Mouse (Mus musculus) frontal cortex, adult 2 months (tissue): Measurements from ENCODE around the gene Zfp335. TPM values are rescaled to one million over a fixed set of nuclear protein-coding genes. Genes with fewer than 3 reads are reported as not detected.

ENCODE experiments used
- polyA plus RNA-seq: library from polyadenylated mRNA; depleted of rRNA; stranded (reverse); fragments of >200 nt; gene quantifications from 2 replicates; pipeline ENCODE4 v1.2.3, GENCODE M21; 2012; rRNA removed

Gene Zfp335
- polyA plus RNA-seq, 1 experiment, result 34.6 TPM

Other genes with a start within 250 kb of the Zfp335 start
- not detected in 2 replicates for gene Wfdc11, start 237.7 kb downstream of the Zfp335 start, polyA plus RNA-seq
- gene Wfdc13, start 226.7 kb downstream of the Zfp335 start, polyA plus RNA-seq, result not detected in 2 replicates
- not detected in 2 replicates for gene Spint4, start 213.3 kb downstream of the Zfp335 start, polyA plus RNA-seq
- gene Spint5, start 196.5 kb downstream of the Zfp335 start, polyA plus RNA-seq, result not detected in 2 replicates
- 2.4 and 3.3 TPM in 2 replicates for gene Wfdc3, start 165.8 kb downstream of the Zfp335 start, polyA plus RNA-seq
- 44.3 and 46.4 TPM in 2 replicates for gene Dnttip1, start 165.8 kb downstream of the Zfp335 start, polyA plus RNA-seq
- gene Ube2c, start 141.9 kb downstream of the Zfp335 start, polyA plus RNA-seq, result 2.0 and 2.8 TPM in 2 replicates
- gene Tnnc2, start 131.8 kb downstream of the Zfp335 start, polyA plus RNA-seq, result 0.96 and 3.9 TPM in 2 replicates
- 59.9 and 60.9 TPM in 2 replicates for gene Snx21, start 125.9 kb downstream of the Zfp335 start, polyA plus RNA-seq
- gene Acot8, start 106.9 kb downstream of the Zfp335 start, polyA plus RNA-seq, result 29.4 and 35.0 TPM in 2 replicates
- gene Zswim3, start 106.7 kb downstream of the Zfp335 start, polyA plus RNA-seq, result 7.7 and 7.9 TPM in 2 replicates
- 18.5 and 19.3 TPM in 2 replicates for gene Zswim1, start 89.1 kb downstream of the Zfp335 start, polyA plus RNA-seq
- 0.69 TPM in 1 of 2 replicates, not detected in the other for gene Spata25, start 83.2 kb downstream of the Zfp335 start, polyA plus RNA-seq
- gene Ctsa, start 78.9 kb downstream of the Zfp335 start, polyA plus RNA-seq, result 177 and 194 TPM in 2 replicates
- gene Neurl2, start 78.3 kb downstream of the Zfp335 start, polyA plus RNA-seq, result 6.6 and 6.9 TPM in 2 replicates
- gene Pltp, start 54.0 kb downstream of the Zfp335 start, polyA plus RNA-seq, result 154 and 170 TPM in 2 replicates
- 47.4 and 47.7 TPM in 2 replicates for gene Pcif1, start 32.5 kb downstream of the Zfp335 start, polyA plus RNA-seq
- 1.2 and 1.3 TPM in 2 replicates for gene Mmp9, start 29.0 kb upstream of the Zfp335 start, polyA plus RNA-seq
- gene Slc12a5, start 49.0 kb upstream of the Zfp335 start, polyA plus RNA-seq, result 345 and 356 TPM in 2 replicates
- gene Ncoa5, start 123.1 kb upstream of the Zfp335 start, polyA plus RNA-seq, result 57.4 and 67.1 TPM in 2 replicates
- 1.5 and 1.8 TPM in 2 replicates for gene Cd40, start 143.9 kb upstream of the Zfp335 start, polyA plus RNA-seq
- not detected in 2 replicates for gene 1700025C18Rik, start 179.0 kb upstream of the Zfp335 start, polyA plus RNA-seq